Mouse (Mus musculus) gonadal fat pad, adult 2 months (tissue): ENCODE results near the gene Sh2d5. TPM values are rescaled to one million over a fixed set of nuclear protein-coding genes. Genes with fewer than 3 reads are reported as not detected.

Experiments
- polyA plus RNA-seq: library from polyadenylated mRNA; depleted of rRNA; stranded (reverse); fragments of >200 nt; gene quantifications from 2 replicates; pipeline ENCODE4 v1.2.3, GENCODE M21; 2012; rRNA removed

Gene Sh2d5
- polyA plus RNA-seq, 1 experiment: 8.5 TPM

Other genes with a start within 250 kb of the Sh2d5 start
- gene Hp1bp3, start 34.1 kb upstream of the Sh2d5 start, polyA plus RNA-seq: 59.8 and 63.2 TPM in 2 replicates
- gene Kif17, start within 50 bp of the Sh2d5 start, polyA plus RNA-seq: 6.2 and 7.1 TPM in 2 replicates
- 277 and 404 TPM in 2 replicates for gene Ddost, start 54.3 kb downstream of the Sh2d5 start, polyA plus RNA-seq
- 153 and 172 TPM in 2 replicates for gene Pink1, start 75.9 kb downstream of the Sh2d5 start, polyA plus RNA-seq
- 13.4 and 14.5 TPM in 2 replicates for gene Cda, start 117.6 kb downstream of the Sh2d5 start, polyA plus RNA-seq
- gene Fam43b, start 146.1 kb downstream of the Sh2d5 start, polyA plus RNA-seq: not detected in 2 replicates
- 19.4 and 19.6 TPM in 2 replicates for gene Mul1, start 184.3 kb downstream of the Sh2d5 start, polyA plus RNA-seq
- 6.6 and 11.1 TPM in 2 replicates for gene Camk2n1, start 203.9 kb downstream of the Sh2d5 start, polyA plus RNA-seq